In the genomic region with DNA sequence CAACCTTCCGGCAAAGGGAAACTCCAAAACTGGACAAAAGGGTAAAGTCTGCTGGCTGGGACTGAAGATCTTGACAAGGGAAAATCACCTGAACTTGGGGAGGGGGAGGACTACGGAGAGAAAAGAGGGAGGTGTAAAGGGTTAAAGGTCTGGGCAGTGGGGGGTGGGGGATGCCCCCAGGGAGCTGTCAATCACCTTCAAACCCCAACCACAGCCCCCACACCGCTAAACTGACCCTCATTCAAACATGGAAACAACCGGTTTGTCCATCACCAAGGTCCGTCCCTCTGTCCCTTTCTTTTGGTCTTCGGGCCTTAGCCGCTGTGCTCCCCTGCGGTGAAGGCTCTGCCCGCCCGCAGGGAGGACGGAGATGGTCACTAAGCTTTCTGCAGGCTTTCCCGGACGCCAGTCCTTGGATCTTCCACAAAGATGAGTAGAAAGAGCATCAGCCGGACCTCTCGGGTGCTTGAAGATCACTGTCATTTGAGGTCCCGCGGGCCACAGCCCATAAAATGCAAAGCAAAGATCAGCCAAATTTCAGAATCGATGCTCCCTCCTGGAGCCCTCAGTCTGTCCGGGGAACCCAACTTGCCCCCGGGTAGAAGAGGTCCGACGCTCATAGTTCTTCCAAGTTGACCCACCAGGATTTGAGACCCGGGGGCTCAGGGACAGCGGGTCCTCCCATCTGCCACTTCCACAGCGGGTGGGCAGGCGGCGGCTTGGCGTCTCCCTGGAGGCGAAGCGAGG, we compare ENCODE assay signal across 8 mouse cellular contexts. TPM values are rescaled to one million over a fixed set of nuclear protein-coding genes. Genes with fewer than 3 reads are reported as not detected.
DNase-seq lines count a peak whose midpoint lies in the region; ATAC-seq lines count a peak whose summit lies in the region.
"Had no signal": no experiment of that assay in that cellular context is flagged by ENCODE, and none has a peak within 500 bp of the region (broad histone marks: within the 10 kb centered on the region; RNA-seq: fewer than 3 reads in every experiment).

No protein-coding gene starts in this region.

- H3K9ac ChIP-seq in heart, embryonic 16.5 days (ENCODE audit: low read length) = no peak overlapping the region
- H3K9ac ChIP-seq in liver, embryonic 15.5 days = no peak overlapping the region

- H3K27me3 ChIP-seq in heart, embryonic 16.5 days (ENCODE audit: control insufficient read depth, insufficient read depth, low read length) = peaks cover 78% of the 10 kb centered on the region
- peaks cover 94% of the 10 kb centered on the region for H3K27me3 ChIP-seq in liver, embryonic 15.5 days

- H3K27ac ChIP-seq in heart, embryonic 16.5 days (ENCODE audit: low read length) = no peak overlapping the region
- H3K27ac ChIP-seq in liver, embryonic 15.5 days (replicated peaks) = no peak overlapping the region

- WGBS in heart, embryonic 16.5 days = 10% methylated on average over 30 of the region's 30 CpGs
- WGBS in liver, embryonic 15.5 days (ENCODE audit: insufficient replicate concordance) = 14% methylated on average over 30 of the region's 30 CpGs

- H3K4me3 ChIP-seq in heart, embryonic 16.5 days (ENCODE audit: low read length) = peak overlapping the region; percentile 74
- peak overlapping the region; percentile 58; the same call in 1 of the 2 replicates for H3K4me3 ChIP-seq in liver, embryonic 15.5 days (replicated peaks)

- H3K4me2 ChIP-seq in heart, embryonic 16.5 days (ENCODE audit: low read depth, low read length) = peak overlapping the region; percentile 92
- no peak overlapping the region; the same call in 1 of the 2 replicates for H3K4me2 ChIP-seq in liver, embryonic 15.5 days

- peaks cover 13% of the 10 kb centered on the region; the same call in 1 of the 2 replicates for H3K4me1 ChIP-seq in heart, embryonic 16.5 days (ENCODE audit: control insufficient read depth, insufficient read depth, low read length)
- peaks cover 21% of the 10 kb centered on the region for H3K4me1 ChIP-seq in liver, embryonic 15.5 days (replicated peaks)

- no peaks in the 10 kb centered on the region for H3K9me3 ChIP-seq in heart, embryonic 16.5 days (replicated peaks; ENCODE audit: control insufficient read depth, low read length)
- H3K9me3 ChIP-seq in liver, embryonic 15.5 days (replicated peaks) = no peaks in the 10 kb centered on the region

- H3K36me3 ChIP-seq in heart, embryonic 16.5 days (ENCODE audit: control insufficient read depth, insufficient read depth) = no peaks in the 10 kb centered on the region
- no peaks in the 10 kb centered on the region for H3K36me3 ChIP-seq in liver, embryonic 15.5 days (replicated peaks)

- ATAC-seq in heart, embryonic 16.5 days (replicated peaks; ENCODE audit: extremely low read depth, insufficient read depth, low FRiP score) = no peak
- no peak for ATAC-seq in liver, embryonic 15.5 days (ENCODE audit: insufficient read depth)

- DNase-seq in retina, embryonic 14.5 days (ENCODE audit: low spot score) = peak; percentile 17
- no peak for DNase-seq in retina, postnatal 1 day
- no peak for DNase-seq in urinary bladder, postnatal 4 days (ENCODE audit: low spot score in 2 of 2)
- no peak for DNase-seq in urinary bladder, postnatal 25 days (ENCODE audit: low spot score)
- DNase-seq in cerebellum, adult 11-12 months = no peak
- DNase-seq: layer of hippocampus, adult 9-11 months had no signal

RNA-seq across cellular contexts. Expression of a gene that starts 1.8 kb away (rescaled TPM):
- 0.70 and 0.79 TPM in 2 replicates for polyA plus RNA-seq in heart, embryonic 16.5 days (2015; fragmentation: Nextera tagmentation; extraction: Ambion mirVana)
- polyA plus RNA-seq in liver, embryonic 15.5 days (2015; fragmentation: Nextera tagmentation; extraction: Ambion mirVana) = 0.39 and 0.40 TPM in 2 replicates

RNA-seq across cellular contexts. Expression of a gene that starts 35.5 kb away (rescaled TPM):
- 2.1 and 2.8 TPM in 2 replicates for polyA plus RNA-seq in heart, embryonic 16.5 days (2015; fragmentation: Nextera tagmentation; extraction: Ambion mirVana)
- polyA plus RNA-seq in liver, embryonic 15.5 days (2015; fragmentation: Nextera tagmentation; extraction: Ambion mirVana) = 0.16 and 0.20 TPM in 2 replicates

RNA-seq across cellular contexts. Expression of a gene that starts 51.7 kb away (rescaled TPM):
- 0.04 and 0.08 TPM in 2 replicates for polyA plus RNA-seq in heart, embryonic 16.5 days (2015; fragmentation: Nextera tagmentation; extraction: Ambion mirVana)
- 0.02 TPM in 1 of 2 replicates, not detected in the other for polyA plus RNA-seq in liver, embryonic 15.5 days (2015; fragmentation: Nextera tagmentation; extraction: Ambion mirVana)

RNA-seq across cellular contexts. Expression of a gene that starts 57.9 kb away (rescaled TPM):
- 81.1 and 86.1 TPM in 2 replicates for polyA plus RNA-seq in heart, embryonic 16.5 days (2015; fragmentation: Nextera tagmentation; extraction: Ambion mirVana)
- 11.4 and 12.3 TPM in 2 replicates for polyA plus RNA-seq in liver, embryonic 15.5 days (2015; fragmentation: Nextera tagmentation; extraction: Ambion mirVana)
